Mouse (Mus musculus): ENCODE data around the gene Ccnl1.

Gene Ccnl1

GRCm38 (mm10) chr3:65958102-65958839 is at the start of gene Ccnl1:
Gene Ccnl1, minus strand, starts transcription at chr3:65958249.
- DNase-seq, result peak; percentile 95

- DNase-seq, result no peak
Measured at GRCm38 (mm10) chr3:66004989-66005388, 46.9 kb upstream of the Ccnl1 start.

- no peak for DNase-seq
Measured at GRCm38 (mm10) chr3:66004220-66004951, 46.3 kb upstream of the Ccnl1 start.

GRCm38 (mm10) chr3:66000400-66000799 is 42.4 kb upstream of the Ccnl1 start:
- no peak for DNase-seq

- no peak for DNase-seq
Measured at GRCm38 (mm10) chr3:65997360-65998008, 39.4 kb upstream of the Ccnl1 start.

GRCm38 (mm10) chr3:65992395-65993340 is 34.6 kb upstream of the Ccnl1 start:
- DNase-seq, result peak; percentile 24

GRCm38 (mm10) chr3:65990957-65991646 is 33.1 kb upstream of the Ccnl1 start:
- peak; percentile 33 for DNase-seq

- DNase-seq, result no peak
Measured at GRCm38 (mm10) chr3:65990524-65990923, 32.5 kb upstream of the Ccnl1 start.

- DNase-seq, result no peak
Measured at GRCm38 (mm10) chr3:65988711-65989495, 30.9 kb upstream of the Ccnl1 start.

- DNase-seq, result no peak
Measured at GRCm38 (mm10) chr3:65976296-65976695, 18.2 kb upstream of the Ccnl1 start.

- peak; percentile 43 for DNase-seq
Measured at GRCm38 (mm10) chr3:65975317-65975716, 17.3 kb upstream of the Ccnl1 start.

GRCm38 (mm10) chr3:65974232-65975058 is 16.4 kb upstream of the Ccnl1 start:
- DNase-seq, result peak; percentile 99

GRCm38 (mm10) chr3:65973501-65974231 is 15.6 kb upstream of the Ccnl1 start:
- DNase-seq, result no peak

- DNase-seq, result no peak
Measured at GRCm38 (mm10) chr3:65969196-65969595, 11.1 kb upstream of the Ccnl1 start.

GRCm38 (mm10) chr3:65966360-65966759 is 8.3 kb upstream of the Ccnl1 start:
- no peak for DNase-seq

GRCm38 (mm10) chr3:65962270-65962930 is 4.4 kb upstream of the Ccnl1 start:
- no peak for DNase-seq

- no peak for DNase-seq
Measured at GRCm38 (mm10) chr3:65960291-65960945, 2.4 kb upstream of the Ccnl1 start.

GRCm38 (mm10) chr3:65959416-65960001 is 1.5 kb upstream of the Ccnl1 start:
- no peak for DNase-seq

Measured in layer of hippocampus, adult 9-11 months (tissue).